Mouse (Mus musculus) CD4-positive, CD25-positive, alpha-beta regulatory T cell, adult 2 months (primary cell): ENCODE measurements around the gene Kdm2a.

ENCODE experiments used
- DNase-seq: peaks from one replicate; pipeline ENCODE4 v3.0.0-alpha.2; 2012; ENCODE audit warnings: low read depth, low spot score

The Kdm2a gene

DNA sequence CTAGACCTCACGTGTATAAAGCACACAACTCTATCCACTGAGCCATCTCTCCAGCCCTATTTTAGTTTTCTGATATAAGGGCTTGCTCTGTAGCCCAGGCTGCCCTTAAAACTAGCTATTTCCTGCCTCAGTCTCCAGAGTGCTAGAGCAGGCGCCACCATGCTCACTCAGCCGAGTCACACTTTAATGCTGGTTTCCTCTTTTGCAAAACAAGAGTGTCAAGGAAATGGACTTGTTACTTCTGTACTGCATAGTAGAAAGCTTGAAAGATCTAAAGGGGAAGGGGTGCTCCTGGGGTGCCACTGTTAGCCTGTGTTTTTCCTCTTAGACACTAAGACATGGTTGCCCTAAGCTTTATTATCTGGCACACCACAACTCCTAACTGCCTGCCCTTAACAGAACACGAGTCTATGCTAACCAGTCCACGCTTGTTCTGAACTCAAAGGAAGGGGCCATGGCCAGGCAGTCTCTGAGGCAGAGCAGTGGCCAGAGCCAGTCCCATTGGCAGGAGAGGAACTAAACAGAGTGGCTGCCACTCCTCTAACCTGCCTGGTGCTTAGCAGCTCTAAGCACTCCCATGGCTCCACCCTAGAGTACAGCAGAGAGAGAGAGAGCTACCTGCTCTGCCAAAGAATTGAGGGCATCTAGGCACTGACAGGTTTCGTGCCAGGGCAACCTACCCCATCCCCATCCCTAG lies 98.4 kb downstream of the Kdm2a start:
- peak; percentile 69 for DNase-seq

GRCm38 (mm10) chr19:4299126-4299525 lies 99.0 kb downstream of the Kdm2a start:
- no peak for DNase-seq

DNA sequence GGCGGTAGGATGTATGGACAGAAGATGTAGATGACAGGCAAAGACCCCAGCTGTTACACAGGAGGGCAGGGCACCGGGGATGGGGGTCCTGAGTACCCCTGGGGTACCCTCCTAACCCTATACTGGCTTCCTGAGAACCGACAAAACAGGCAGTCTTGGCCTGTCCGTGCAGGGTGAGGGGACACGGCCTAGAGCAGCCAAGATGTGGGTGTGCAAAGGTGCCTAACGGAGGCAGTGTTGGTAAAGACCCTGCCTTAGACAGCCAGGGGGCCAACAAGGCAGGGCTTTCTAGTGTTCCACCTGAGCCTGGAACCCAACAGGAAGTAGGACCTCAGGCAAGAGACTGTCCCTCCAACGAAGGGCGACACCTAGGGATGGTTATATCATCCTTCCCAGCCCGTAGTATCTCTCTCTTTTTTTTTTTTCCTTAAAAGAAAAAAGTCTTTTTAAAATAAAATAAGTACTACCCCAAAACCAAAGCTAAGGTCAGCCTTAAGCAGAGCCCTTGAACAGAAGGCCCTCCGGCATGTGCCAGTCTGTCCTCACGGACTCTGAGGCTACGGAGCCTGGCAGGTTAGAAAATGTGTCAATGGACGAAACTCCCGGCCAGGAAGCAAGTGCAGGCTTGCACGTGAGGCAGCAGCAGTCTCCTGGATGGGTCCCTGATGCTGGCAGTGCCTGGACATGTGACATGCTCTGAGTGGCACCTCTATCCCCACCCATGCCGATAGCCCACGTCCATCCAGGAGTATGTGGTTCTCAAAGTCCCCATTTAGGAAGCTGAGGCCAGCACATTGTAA lies 99.6 kb downstream of the Kdm2a start:
- no peak for DNase-seq

- DNase-seq, result peak; percentile 50
These were observed 100.2 kb downstream of the Kdm2a start for GRCm38 (mm10) chr19:4297851-4298250.

- no peak for DNase-seq
These were observed 101.5 kb downstream of the Kdm2a start for GRCm38 (mm10) chr19:4296611-4297010.

GRCm38 (mm10) chr19:4295391-4295790 lies 102.7 kb downstream of the Kdm2a start:
- no peak for DNase-seq

GRCm38 (mm10) chr19:4294381-4295097 lies 103.5 kb downstream of the Kdm2a start:
- DNase-seq, result peak; percentile 82

GRCm38 (mm10) chr19:4291161-4291560 lies 106.9 kb downstream of the Kdm2a start:
- DNase-seq, result no peak

DNA sequence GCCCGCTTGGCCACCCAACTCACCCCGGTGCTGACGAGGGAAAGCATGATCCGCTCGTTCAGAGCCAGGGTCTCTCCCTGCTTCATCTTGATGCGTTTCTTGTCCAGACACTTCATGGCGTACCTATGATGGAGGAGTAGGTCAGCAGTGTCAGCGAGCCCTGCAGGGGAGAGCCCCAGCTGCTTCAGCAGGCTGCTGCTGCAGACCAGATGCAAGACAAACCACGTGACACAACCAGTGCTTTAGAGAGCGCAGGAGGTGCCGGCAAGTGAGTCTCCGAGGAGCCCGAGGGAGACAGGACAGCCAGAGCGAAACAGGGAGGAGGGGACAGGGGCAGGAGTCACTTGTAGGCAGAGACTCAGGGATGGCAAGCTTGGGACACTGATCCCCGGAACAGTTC lies 107.3 kb downstream of the Kdm2a start:
- no peak for DNase-seq

DNA sequence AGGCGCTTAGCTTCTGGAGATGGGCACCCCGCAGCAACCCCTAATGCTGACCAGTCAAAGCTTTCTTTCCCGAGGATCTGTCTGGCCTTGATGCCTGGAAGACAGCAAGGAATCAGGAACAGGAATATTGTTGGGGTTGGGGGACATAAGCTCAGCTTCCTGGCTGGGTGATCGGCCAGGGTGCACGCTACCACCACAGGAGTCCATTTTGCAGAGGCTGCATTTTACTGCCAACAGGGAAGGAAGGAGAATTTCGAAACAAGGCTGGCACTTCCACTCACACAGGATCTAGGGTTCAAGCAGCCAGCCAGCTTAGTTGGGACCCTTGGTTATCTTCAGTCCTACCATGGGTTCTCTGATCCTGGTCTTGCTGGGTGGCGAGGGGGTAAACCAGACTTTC lies 114.4 kb downstream of the Kdm2a start:
- DNase-seq, result no peak

DNA sequence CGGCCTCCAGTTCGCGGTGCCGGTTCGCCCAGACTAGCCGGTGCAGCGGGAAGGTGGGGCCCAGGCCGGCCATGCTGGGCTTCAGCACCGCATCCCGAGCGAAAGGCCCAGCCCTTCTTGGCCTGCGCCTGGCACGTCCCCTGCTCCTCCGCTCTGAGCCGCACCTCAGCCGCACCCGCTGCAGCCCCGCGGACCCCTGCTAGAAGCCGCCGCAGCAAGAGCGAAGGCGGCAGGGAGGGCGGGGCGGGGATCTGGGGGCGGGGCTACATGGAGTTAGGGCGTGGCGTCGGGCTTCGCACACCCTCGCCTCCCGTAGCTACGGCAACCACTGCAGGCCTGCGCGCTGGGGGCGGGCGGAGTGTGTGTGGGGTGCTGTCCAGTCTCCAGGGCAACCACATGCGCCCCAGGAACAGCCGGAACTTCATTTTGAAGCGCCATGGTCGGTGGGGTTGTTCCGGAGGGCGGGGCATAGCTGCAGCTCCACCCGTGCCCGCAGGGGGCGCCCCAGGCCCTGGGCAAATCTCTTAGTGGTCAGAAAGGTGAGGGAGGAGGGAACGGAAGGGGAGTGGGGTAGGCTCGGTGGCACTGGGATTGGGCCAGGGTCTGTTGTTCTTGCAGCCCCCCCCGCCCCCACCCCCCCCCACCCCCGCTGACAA lies 115.1 kb downstream of the Kdm2a start, which contains the start of gene Ankrd13d:
Gene Ankrd13d, minus strand, starts transcription at position 240 of the 656 bp plus-strand sequence.
- DNase-seq, result peak; percentile 93

GRCm38 (mm10) chr19:4280425-4280824 lies 117.7 kb downstream of the Kdm2a start:
- DNase-seq, result no peak

DNA sequence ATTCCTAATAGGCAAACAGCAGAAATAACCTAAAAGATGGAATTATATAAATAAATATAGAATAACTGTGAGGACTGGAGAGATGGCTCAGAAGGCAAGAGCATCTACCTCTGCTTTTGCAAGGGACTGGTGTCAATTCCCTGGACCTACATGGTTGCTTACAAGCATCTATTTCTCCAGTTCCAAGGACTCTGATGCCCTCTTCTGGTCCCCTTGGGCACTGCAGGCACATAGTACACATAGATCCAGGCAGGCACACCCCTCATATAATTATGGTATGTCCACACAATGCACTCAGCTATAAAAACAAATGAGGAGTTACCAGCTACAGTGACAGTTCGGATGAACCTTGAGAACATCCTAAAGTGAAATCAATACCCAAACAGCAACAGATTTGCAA lies 118.6 kb downstream of the Kdm2a start:
- peak; percentile 56 for DNase-seq

GRCm38 (mm10) chr19:4270972-4271371 lies 127.1 kb downstream of the Kdm2a start:
- DNase-seq, result no peak

DNA sequence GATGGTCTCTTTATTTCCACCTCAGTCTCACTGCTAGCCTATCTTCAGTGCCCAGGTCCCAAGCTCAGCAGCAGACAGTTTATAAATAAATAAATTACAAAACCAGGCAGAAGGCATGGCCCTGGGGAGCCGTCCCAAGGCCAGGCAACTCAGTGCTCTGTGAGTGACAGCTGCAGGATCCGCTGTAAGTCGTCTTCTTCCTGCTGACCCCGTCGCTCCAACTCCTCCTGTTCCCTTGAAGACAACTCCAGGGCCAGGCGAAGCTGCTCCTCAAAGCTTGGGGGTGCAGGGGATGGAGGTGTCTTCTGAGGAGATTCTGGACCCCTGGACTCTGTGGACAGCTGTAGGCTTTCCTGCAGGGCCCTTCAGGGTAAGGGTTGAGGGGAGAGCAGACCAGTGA lies 127.9 kb downstream of the Kdm2a start:
- no peak for DNase-seq

- DNase-seq, result peak; percentile 81
These were observed 129.3 kb downstream of the Kdm2a start, which contains the start of gene Ssh3 for GRCm38 (mm10) chr19:4268566-4269361. Gene Ssh3, minus strand, starts transcription at chr19:4269180.

- DNase-seq, result no peak
These were observed 132.1 kb downstream of the Kdm2a start for GRCm38 (mm10) chr19:4265956-4266355.
